Comparison of ENCODE assay signal across 8 mouse cellular contexts in the genomic region with DNA sequence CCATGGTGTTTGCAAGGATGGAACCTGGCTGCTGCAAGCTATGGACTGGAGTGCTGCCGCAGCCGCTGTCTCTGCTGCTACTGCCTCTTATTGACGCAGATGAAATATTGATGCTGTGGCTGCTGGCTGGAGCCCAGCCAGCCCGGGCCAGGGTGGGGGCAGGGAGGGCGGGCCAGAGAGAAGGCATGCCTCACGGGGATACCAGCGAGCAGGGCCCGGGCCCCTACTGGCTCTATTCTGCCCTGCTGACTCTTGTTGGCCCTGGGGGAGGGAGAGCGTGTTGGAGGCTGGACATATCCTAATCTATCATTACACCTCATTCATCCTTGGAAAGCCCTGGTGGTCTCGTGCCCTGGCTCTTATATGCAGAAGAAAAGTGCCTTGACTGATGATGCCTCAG. TPM values are rescaled to one million over a fixed set of nuclear protein-coding genes. Genes with fewer than 3 reads are reported as not detected.
DNase-seq lines count a peak whose midpoint lies in the region; ATAC-seq and TF ChIP-seq lines count a peak whose summit lies in the region.

Sncg (minus strand) TSS at position 213 of the 400 bp plus-strand sequence.

- H3K27me3 ChIP-seq in E14TG2a.4 (ENCODE audit: insufficient read depth, low read length), result no peaks in the 10 kb centered on the region; the same call in 1 of the 2 replicates
- H3K27me3 ChIP-seq in heart, embryonic 13.5 days (replicated peaks), result no peaks in the 10 kb centered on the region

- 45% methylated on average over 10 of the region's 10 CpGs for WGBS in heart, embryonic 13.5 days

- H3K9me3 ChIP-seq in E14TG2a.4 (ENCODE audit: low read length), result no peaks in the 10 kb centered on the region
- H3K9me3 ChIP-seq in heart, embryonic 13.5 days, result no peaks in the 10 kb centered on the region

- H3K4me3 ChIP-seq in E14TG2a.4 (replicated peaks; ENCODE audit: low read length), result peak within 1 kb of the TSS; percentile 48
- peak within 1 kb of the TSS; percentile 49 for H3K4me3 ChIP-seq in heart, embryonic 13.5 days

- ATAC-seq in heart, embryonic 13.5 days (ENCODE audit: extremely low read depth, insufficient number of reproducible peaks, low FRiP score, low TSS enrichment), result no peak

- peak within 1 kb of the TSS; percentile 77 for H3K27ac ChIP-seq in heart, embryonic 13.5 days (replicated peaks)

- no peak for DNase-seq in frontal cortex, adult 2 months (ENCODE audit: extremely low spot score in 1 of 2, low spot score in 1 of 2)
- no peak for DNase-seq in frontal cortex, postnatal 25 days (ENCODE audit: low spot score in 2 of 2)
- peak; percentile 20 for DNase-seq in lung, postnatal 10 days
- DNase-seq in T-cell, adult 2 months (ENCODE audit: low spot score), result no peak
- DNase-seq in Muller cell, postnatal 12 days (ENCODE audit: inconsistent ontology term), result no peak
- DNase-seq in ovary, postnatal 36 days (ENCODE audit: low spot score), result no peak

- no peak for TF ChIP-seq CTCF in E14TG2a.4 (conservative IDR thresholded peaks at IDR 0.05; ENCODE audit: low read length)

- peaks cover 87% of the 10 kb centered on the region for H3K4me1 ChIP-seq in E14TG2a.4 (replicated peaks; ENCODE audit: low read depth, low read length)
- peaks cover 39% of the 10 kb centered on the region for H3K4me1 ChIP-seq in heart, embryonic 13.5 days

- H3K9ac ChIP-seq in heart, embryonic 13.5 days, result peak within 1 kb of the TSS; percentile 68

- peak within 1 kb of the TSS; percentile 64 for H3K4me2 ChIP-seq in heart, embryonic 13.5 days

- no peaks in the 10 kb centered on the region for H3K36me3 ChIP-seq in E14TG2a.4 (ENCODE audit: insufficient read depth, low read length)
- no peaks in the 10 kb centered on the region for H3K36me3 ChIP-seq in heart, embryonic 13.5 days

RNA-seq across cellular contexts. Expression of gene Sncg, which starts in this region (rescaled TPM):
- 7.6 and 10.5 TPM in 2 replicates for polyA plus RNA-seq in frontal cortex, adult 2 months (2012; rRNA removed)
- polyA plus RNA-seq in heart, embryonic 13.5 days (2015; fragmentation: Nextera tagmentation; extraction: Ambion mirVana), result 2.9 and 3.2 TPM in 2 replicates
